Mouse (Mus musculus) adrenal gland, adult (tissue): ENCODE data around the gene Siglec1.
A peak's percentile ranks its signal among the peaks of the same experiment; 100 is the strongest.
"Not testable (repeated sequence)": the region's sequence is repeated elsewhere in the genome, so short reads cannot be mapped to it uniquely, and the experiment has no call there.

Source experiments
- DNase-seq, 2 experiments: peaks; one replicate each; pipeline ENCODE4 v3.0.0; 2022 to 2023; ENCODE audit warnings: low spot score in 1 of 2; ENCODE audit not compliant: inconsistent age in 2 of 2

Siglec1 gene

DNA sequence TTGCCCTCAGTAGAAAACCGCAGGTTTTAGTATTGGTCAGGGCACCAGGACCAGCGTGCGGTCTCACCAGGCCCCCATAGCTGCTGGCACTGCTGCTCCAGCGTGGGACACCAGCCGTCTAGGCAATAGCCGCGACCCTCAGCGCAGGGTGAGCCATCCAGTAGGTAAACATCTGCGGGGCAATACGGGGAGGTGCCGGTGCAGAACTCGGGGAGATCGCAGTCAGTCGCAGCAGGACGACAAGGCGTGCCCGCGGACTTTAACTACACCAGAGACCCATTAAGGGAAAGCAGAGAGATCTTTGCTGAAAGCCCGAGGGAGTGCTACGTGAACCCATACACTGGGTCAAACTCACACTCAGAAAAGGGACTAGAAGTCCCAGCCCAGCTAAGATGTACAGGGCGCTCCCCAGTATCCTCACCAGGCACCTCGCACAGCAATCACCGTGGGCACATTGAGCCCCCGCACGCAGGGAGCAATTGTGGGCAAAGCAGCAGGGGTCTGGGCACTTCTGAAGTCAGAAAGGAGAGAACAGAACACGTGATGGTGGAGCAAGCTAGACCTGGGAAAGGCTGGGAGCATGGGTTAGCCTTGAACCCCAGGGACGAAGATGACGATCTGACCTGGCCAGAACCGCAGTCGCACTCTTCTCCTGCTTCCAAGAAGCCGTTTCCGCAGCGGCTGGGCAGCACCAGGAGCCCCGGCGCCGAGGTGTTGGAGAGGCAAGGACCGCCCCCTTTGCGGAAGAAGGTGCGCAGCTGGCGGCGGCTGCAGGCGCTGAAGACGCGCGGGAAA, 32.5 kb downstream of the Siglec1 start:
- no peak for DNase-seq

DNA sequence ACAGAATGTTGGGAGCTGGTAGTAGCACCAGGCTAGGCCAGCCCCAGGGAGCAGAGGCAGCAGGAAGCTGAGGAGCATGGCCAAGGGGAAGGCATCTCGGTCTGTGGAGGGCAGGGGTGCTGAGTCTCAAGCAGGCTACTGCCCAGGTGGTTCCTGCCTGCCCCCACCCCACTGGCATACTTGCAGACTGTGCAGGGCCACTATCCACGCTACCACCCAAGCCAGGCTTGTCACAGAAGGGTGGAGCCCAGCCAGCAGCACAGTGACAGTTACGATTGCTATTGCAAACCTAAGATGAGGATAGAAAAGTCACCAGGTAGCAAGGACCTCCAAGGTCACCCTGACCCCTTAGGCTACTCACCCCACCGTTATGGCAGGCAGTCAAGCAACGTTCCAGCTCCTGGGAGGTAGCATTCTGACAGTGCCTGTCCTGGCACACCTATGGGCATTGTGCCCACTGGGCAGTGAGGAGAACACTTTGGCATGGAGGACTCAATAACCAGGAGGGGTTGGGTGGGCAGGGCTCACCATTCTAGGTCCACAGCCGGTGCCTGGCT, 33.6 kb downstream of the Siglec1 start:
- DNase-seq: no peak

DNA sequence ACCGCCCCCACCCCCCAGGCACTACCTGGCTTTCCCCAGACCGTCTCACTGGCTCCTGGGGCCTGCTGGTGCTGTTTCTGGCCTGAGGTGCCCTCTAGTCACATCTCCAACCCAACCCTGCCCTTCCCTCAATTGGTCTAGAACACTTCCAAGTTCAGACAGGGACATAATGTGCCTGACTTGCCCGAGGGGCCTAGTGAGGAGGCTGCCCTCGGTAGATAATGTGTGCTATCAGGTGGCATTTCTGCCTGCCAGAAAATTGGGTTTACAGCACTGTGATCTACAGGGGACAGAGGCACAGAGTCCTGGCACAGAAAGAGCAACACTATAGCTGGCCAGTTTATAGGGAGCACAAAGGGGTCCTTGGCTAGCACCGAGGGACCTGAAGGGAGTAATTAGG, 34.5 kb downstream of the Siglec1 start:
- no peak for DNase-seq

DNA sequence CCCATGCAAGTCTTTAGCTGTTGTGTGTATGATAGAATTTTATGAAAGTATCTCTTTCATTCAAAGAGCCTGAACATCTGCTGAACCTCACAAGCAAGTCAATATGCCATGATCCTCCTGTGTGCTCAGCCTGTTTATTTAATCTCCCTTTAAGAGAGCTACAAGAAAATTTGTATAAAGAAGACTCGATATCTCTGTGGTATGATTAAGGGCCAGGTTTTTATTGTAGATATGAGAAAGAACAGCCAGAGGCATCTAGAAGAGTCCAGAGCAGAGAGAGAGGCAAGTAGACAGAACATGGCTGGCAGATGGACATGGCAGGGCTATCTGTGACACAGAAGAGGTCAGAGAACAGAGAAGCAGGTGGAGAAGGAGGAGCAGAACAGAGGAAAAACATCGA, 40.5 kb downstream of the Siglec1 start:
- no peak for DNase-seq

DNA sequence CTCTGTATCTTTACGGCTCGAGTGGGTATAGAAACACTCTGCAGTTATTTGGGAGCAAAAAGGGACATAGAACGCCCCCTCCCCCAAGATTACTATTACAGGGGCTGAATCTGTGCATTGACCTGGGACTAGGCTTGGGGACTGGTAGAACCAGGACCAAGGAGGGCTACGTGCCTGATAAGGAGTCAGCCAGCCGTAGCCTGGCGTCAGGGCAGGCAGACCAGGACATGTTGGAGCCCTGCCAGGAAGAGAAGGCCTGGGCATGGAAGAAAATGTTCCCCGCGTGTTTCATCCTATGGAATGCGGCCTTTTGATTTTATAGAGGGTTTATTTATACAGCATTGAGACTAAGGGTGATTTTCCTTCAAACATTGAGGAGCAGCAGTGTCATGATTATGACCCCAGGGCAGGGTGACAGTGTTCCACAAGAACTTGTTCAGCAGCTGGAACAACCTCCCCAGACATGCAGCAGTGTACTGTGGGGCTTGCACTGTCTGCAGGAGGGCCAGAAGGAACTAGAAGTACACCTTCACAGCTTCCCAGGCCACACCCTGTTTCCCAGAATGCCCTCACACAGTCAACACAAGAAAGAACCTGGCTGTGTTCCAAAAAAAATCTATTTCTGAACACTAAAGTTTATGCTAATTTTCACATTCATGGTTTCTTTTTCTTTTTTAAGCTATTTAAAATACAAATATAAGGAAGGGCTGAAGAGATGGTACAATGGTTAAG, 41.4 kb downstream of the Siglec1 start:
- DNase-seq: no peak

DNA sequence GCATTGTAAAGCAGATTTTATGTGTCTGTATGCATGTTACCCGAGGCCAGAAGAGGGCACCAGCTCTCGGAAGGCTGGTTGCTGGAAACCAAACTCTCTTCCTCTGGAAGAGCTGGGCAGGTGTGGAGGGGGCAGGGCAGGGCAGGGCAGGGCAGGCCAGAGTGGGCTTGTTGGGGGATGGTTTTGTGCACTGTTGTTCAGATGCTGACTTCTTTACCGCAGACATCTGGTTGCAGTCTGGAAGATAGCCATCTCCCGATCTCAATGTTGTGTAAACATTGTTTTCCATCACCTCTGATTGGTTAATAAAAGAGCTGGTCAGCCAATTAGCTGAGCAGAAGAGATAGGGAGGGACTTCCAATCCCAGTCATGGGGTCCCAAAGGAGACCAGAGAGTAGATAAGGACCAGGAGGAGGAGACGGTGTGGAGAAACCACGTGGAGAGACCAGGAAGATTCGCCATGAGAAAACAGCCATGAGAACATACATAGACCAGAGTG, 42.2 kb downstream of the Siglec1 start:
- DNase-seq: no peak

DNA sequence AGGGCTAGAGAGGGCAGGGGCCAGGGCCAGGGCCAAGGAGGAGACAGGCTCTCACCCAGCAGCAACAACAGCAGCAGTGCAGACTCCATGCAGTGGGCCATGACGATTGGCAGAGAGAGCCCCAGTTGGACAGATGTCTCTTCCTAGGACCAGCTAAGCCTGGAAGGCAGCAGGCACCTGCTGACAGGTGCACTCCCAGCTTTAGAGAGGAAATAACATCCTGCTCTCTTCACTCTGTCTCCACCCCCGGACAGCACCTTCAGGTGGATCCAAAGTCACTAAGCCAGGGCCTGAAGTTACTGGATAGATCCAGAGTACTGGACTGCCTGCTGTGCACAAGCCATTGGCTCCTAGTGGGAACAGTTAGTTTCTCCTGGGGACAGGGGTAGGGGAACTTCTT, 43.6 kb downstream of the Siglec1 start, which contains the start of gene Gfra4:
Gene Gfra4 (minus strand): TSS at position 101 of the 400 bp plus-strand sequence.
- no peak for DNase-seq

DNA sequence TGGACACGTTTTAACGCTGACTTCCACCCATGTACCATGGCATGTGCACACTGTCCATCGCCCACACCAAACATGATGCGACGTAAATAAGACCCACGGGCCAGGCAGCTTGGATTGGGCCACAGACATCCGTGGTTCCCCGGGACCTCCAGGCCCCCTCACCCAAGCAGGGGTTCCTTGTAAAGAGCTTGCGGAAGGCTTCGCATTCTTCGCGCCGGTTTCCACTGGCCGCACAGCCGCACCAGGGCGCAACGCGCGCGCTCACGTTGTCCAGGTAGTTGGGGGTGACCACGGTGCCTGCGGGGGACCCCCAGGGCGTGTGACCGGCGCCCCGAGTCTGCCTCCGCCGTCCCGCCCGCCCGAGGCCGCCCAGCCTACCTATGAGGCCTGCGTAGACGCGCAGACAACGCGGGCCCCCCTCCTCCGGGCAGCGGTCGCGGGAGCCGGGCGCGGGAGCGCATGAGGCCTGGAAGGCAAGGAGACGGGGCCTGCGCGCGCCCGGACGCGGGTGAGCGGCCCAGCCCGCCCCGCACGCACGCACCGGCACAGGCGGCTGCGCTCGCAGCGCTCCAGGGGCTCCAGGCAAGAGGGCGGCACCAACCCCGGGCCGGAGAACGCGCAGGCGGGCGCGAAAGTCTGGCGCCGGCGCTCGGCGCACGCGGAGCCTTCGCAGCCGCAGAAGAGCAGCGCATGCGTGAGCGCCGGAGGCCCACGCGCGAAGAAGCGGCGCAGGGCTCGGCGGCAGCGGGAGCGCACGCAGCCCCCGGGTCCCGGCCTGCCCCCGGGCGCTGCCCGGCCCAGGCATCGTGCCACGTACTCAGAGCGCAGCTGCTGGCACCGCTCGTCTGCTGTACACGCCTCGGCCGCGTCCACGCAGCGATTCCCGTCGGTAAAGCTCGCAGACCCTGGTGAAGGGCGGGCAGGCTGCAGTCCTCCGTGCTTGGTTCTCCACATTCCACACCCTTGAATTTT, 45.4 kb downstream of the Siglec1 start:
- peak in 1 of 2 experiments; percentile 65 for DNase-seq

DNA sequence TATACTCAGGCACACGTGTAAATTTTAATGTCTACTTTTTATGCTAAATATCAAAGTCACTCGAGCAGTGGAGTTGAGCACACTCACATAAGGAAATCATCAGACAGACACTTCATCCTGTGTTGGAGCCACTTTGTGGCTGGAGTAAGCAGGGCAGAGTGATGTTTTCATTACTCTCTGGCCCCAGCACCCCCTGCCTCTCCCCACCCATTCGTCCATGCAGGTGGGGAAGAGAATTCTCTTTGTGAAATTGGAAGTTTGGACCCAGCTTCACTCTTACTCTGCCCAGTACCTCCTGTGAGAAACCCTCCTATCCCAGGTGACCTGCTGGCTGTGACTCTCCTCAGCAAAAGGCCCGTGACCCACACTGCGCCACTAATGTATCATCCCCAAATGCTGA, 47.9 kb downstream of the Siglec1 start:
- no peak for DNase-seq

DNA sequence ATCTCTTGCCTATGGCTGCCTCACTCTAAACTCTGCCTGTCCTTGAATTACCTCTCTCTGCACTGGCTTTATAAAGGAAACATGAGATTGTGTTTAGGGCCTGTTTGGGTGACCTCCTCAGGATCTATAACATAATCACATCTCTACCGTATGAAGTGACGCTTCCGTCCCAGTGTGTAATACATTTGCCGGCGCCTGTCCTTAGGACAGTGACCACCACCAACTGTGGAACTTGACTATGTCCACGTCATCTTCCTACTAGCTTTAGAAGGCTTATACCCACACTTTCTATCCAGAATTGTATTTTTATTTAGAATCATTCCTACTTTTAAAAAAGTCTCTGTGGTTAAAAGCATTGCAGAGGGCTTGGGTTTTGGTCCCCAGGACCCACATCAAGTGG, 48.4 kb downstream of the Siglec1 start:
- DNase-seq: no peak

DNA sequence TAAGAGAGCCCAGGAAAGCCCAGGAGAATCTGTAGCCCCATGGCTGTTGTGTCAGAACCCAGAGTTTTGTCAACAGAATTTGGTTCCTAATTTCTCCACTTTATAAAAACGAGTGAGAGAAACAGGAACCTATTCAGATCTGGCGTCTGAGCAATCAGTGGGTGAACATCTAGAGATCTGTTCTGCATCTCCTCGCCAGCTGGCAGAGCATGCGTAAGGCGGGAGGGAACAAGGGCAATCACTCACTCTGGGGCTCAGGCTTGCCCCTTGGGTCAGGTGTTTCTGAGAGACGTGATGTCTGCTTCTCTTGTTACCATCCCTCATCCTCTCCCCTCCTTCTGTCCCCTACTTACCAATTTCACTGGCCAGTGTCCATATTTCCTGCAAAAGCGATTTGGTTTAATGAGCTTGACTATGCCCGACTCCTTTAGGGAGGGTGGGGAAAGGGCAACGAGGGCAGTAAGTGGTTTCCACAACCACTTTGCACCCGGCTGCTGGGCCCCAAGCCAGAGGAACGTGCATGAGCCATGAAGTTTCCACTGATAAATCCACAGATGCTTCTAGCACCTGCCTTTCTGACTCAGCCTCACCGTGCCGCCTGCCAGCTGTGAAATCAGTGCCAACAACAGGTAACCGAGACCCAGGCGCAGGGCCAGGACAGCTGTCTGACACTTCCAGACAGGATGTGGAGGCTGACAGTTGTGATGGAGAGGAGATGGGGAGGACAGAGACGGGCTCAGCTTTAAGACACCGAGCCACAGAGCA, 49.2 kb downstream of the Siglec1 start:
- DNase-seq: peak; percentile 30 to 66

DNA sequence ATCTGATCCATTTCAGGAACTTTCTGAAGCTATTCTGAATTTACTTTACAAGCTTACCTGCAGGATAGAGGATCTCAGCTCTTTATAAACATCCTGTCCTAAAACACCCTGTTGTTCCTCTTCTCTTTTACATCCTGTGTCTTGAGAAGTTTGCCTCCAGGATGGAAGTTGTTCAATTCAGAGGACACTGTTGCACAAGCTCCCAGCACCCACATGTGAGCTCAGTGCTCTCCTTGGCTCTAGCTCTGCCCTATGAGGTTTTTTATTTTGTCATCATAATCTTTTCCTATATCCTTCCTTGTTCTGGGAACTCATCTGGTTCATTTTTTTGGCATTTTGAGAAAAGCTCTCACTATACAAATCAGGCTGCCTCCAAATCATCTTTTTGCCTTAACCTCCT, 49.8 kb downstream of the Siglec1 start:
- DNase-seq: no peak

DNA sequence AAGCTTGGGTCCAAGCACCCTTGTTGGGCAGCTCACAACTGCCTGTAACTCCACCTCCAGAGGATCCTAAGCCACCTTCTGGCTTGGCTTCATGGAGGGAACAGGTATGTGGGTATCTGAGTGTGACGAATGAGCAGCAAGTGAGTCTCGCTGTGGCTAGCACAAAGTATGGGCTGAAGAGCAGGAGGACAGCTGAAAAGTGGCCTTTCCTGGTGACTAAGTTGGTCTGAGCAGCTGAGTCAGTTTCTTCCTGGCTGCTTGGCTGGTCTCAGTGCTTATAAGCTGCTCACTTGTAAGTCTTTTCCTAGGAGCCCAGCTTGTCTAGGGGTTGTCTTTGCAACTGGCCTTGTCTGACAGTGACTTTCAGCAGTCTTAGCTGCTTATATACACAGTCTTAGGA, 50.2 kb downstream of the Siglec1 start:
- DNase-seq: peak in 1 of 2 experiments; percentile 15

DNA sequence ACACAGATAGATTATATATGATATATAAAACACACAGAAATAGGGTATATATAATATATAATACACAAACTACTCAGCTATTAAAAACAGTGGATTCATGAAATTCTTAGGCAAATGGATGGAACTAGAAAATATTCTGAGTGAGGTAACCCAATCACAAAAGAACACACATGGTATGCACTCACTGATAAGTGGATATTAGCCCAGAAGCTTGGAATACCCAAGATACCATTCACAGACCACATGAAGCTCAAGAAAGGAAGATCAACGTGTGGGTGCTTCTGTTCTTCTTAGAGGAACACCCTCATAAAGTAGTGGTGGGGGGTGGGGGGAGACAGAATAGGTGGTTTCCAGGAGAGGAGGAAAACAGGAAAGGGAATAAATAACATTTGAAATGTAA, 55.2 kb downstream of the Siglec1 start:
- not testable (repeated sequence) for DNase-seq

DNA sequence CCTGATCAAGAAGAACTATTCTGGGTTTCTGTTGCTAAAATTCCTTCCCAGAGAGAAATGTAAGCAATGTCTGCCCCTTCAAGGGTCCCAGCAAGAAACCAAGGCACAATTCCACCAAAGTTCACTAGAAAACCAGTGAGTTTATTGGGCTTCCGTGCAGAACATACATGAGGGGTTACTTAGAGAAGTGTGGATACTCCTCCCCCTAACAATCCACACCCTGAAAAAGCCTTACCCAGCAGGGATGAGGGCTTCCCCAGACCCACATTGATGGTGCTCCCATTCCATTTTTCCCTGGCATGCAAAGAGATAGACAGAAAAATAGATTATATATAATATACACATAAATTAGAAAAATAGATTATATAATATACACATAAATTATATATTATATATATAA, 55.6 kb downstream of the Siglec1 start:
- DNase-seq: no peak

DNA sequence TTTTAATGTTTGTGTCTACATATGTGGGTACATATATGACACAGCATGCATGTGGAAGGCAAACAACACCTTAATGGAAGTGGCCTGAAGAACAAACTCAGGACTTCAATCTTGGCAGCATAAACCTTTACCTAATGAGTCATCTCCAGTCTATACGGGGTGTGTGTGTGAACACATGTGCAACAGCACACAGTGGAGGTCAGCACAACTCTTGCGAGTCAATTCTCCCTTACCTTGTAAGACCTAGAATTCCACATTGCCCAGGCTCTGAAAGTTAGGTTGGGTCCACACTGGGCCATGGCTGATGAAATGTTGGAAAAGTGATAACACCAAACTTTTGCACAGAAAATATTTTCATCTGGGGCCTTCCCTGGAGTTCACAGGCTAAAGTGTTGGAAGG, 56.0 kb downstream of the Siglec1 start:
- no peak for DNase-seq

DNA sequence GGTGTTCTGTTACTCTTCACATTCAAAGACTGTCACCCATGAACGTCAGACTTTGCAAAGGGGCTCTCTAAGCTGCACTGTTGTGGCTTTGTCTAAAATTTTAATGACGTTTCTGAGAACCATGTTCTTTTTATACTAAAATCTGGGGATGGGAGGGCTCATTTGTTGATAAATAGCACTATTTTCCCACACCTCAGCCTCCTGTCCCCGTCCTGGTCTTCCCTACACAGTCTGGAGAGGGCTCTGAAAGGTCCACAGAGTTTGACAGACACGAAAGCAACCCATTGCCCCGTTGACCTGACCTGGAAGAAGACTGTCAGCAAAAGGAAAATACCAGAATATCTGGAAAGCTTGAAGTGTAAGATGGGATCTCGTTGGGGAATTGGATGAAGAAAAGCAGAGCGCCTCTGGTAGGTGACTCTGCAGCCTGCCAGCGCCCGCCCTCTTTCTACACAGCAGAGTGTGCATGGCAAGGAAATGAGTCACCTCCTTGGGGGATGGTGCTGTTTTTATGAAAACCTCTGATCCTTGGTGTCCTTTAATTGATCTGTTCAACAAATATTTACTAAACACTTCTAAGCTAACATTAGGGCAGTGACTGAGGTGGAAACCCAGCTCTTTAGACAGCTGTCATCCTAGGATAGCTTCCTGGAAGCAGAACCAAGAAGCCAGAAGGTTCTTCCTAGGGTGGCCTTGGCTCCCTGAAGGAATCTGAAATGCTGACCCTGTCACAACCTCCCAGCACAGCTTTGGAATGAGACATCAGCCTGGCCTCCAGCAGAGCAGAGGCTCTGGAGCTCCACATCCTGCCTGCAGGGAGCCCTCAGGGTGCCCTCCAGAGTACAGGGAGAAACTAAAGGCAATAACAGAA, 57.3 kb downstream of the Siglec1 start:
- DNase-seq: peak; percentile 38 to 76

DNA sequence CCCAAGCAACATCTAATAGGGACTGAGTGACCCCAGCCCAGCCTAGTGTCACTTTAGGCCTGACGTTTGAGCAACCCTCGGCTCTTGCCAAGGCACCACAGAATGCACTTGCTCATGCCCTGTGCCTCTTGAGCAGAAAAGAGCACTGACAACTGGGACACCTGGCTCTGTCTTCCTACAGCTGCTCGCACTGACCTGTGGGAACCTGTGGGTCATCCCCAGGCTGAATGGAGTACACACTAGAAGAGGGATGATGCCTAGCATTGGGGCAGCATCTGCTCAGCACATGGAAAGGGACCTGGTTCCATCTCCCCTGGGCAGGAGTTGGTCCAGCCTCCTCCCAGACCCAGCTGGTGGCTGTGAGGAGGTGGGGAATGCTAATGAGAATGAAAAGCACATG, 59.6 kb downstream of the Siglec1 start:
- no peak for DNase-seq

DNA sequence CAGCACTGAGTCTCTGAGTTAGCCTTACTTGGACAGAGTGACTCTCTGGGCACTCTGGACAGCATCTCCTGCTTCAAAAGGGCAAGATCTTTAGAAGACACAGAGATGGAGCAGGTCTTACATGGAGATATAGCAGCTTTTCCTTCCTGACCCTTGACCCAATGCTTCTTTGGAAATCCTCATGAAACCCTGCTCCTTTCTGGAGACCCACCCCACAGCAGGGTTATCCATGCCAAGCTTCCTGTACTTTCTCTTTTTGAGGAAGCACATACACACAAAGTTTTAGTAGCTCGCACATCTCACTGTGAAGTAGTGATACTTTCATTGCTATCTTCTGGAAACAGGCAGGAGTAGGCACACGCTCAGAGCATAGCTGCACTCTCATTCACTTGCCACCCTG, 61.3 kb downstream of the Siglec1 start:
- DNase-seq: no peak
